Mouse (Mus musculus): Measurements from ENCODE around the gene Cacna2d3.

DNA sequence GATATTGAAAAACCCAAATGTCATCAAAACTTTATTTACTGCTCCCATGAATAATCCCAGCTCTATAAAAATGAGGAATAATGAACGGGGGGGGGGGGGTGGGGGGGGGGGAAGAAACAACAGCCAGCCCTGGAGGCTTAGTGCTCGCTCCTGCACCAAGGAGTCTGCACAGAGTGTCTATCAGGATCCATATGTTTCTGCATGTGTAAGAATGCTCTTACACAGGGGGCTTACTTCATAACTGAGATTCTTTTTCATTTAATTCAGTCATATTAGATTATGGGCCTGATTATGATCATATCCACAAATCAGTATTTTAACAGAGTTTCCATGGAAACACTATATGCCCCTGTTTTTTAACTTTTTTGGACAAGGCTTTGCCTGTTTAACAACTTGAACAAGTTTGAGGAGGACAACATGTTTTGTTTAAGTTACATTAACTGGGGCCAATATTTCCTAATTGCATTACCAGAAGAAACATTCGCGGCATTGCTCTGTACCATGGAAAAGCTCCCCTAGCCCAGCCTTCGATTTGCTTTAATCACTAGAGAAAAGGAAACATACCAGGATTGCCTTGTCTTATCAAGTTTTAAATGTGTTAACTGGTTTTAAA lies 716.3 kb downstream of the Cacna2d3 start:
- TF ChIP-seq CTCF (conservative IDR thresholded peaks at IDR 0.05 in 1 of 2, IDR thresholded peaks at IDR 0.05 in 1 of 2; ENCODE audit: low read depth in 2 of 2, low read length in 2 of 2) = no peak
- TF ChIP-seq TCF12 (IDR thresholded peaks at IDR 0.05; ENCODE audit: low read depth, low read length) = no peak
- no peak for TF ChIP-seq KAT2A (IDR thresholded peaks at IDR 0.05; ENCODE audit: insufficient replicate concordance, low read length)
- no peak for TF ChIP-seq IRF4 (IDR thresholded peaks at IDR 0.05; ENCODE audit: low read depth, low read length)
- TF ChIP-seq JUND (conservative IDR thresholded peaks at IDR 0.05; ENCODE audit: low read depth, low read length) = no peak
- no peak for TF ChIP-seq ZNF384 (IDR thresholded peaks at IDR 0.05; ENCODE audit: low read depth, low read length)
- TF ChIP-seq ZC3H11A (IDR thresholded peaks at IDR 0.05; ENCODE audit: low read depth, low read length) = no peak
- no peak for TF ChIP-seq POLR2A (IDR thresholded peaks at IDR 0.05; ENCODE audit: low read depth, low read length)
- TF ChIP-seq MAFK (IDR thresholded peaks at IDR 0.05; ENCODE audit: insufficient replicate concordance, low read length) = no peak
- TF ChIP-seq BHLHE40 (IDR thresholded peaks at IDR 0.05; ENCODE audit: low read depth, low read length) = no peak
- no peak for TF ChIP-seq TBP (conservative IDR thresholded peaks at IDR 0.05; ENCODE audit: low read depth, low read length)
- TF ChIP-seq NRF1 (IDR thresholded peaks at IDR 0.05; ENCODE audit: low read depth, low read length) = no peak
- no peak for TF ChIP-seq USF1 (IDR thresholded peaks at IDR 0.05; ENCODE audit: low read depth, low read length)
- TF ChIP-seq PAX5 (IDR thresholded peaks at IDR 0.05; ENCODE audit: low read length) = no peak

Data from CH12.LX (cell line).